Mouse (Mus musculus) T-helper 2 cell (primary cell): Measurements from ENCODE around the gene Gm9918.

Experiments
- in situ Hi-C: fragments of 300-600 bp; cut with MboI, MseI; formaldehyde crosslinking; loops from one replicate; pipeline ENCODE4 v1.15.1; 2025; ENCODE audit warnings: high pct_unique_total_duplicates

Gm9918 gene

DNA sequence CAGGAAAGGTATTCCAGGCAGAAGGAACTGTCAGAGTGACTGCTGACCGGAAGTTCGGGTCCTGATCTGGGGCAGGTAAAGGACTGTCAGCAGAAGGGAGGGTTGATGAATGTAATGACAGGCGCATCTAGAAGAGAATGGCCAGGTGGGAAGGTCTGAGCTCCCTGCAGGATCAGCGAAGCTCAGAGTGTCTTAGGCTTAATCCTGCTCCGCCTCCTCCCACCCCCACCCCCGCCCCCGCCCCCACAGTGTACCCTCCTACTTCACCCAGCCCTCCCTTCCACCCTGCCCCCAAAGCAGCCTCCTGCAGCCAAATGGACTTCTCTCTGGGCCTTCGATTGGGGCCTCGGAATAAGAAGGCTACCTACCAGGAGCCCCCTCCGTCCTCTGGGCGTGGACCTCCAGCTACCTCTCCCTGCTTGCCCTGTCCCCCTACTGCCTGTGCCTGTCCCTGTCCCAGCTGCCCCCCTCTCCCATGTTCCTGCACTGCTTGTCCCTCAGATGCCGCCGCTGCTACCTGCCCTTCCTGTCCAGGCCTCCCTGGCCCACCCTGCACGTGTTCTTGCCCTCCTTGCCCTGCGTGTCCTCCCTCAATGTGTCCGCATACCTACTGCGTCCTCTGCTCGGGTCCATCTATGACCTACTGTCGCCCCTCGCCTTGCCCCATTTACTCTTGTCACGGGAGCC is at the start of gene Gm9918:
Gm9918 (plus strand) TSS at position 290 of the 687 bp plus-strand sequence.
- in situ Hi-C loops = no loop called here

DNA sequence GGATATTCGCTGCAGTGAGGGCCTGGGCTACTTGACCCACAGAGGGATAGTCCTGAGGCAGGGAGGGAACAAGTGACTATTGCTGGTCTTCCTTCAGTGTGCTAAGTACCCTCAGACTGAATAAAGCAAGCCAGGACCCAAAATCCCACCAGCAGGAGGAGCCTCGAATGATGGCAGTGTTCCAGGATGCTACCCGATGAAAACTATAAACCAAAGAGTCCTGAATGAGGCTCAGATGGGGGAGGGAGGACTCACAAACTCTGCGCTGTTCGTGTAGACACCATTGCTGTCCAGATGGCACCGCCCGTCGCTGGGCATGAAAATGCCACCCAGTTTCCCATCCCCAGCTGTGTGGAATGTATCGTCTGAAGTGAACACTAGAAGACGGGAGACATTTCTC is 48.0 kb upstream of the Gm9918 start:
- in situ Hi-C loops = loop anchor here (5.0 to 10.0 kb wide), 2 partner anchors 45 to 118 kb away; partner anchors contain the start of gene Tns2

DNA sequence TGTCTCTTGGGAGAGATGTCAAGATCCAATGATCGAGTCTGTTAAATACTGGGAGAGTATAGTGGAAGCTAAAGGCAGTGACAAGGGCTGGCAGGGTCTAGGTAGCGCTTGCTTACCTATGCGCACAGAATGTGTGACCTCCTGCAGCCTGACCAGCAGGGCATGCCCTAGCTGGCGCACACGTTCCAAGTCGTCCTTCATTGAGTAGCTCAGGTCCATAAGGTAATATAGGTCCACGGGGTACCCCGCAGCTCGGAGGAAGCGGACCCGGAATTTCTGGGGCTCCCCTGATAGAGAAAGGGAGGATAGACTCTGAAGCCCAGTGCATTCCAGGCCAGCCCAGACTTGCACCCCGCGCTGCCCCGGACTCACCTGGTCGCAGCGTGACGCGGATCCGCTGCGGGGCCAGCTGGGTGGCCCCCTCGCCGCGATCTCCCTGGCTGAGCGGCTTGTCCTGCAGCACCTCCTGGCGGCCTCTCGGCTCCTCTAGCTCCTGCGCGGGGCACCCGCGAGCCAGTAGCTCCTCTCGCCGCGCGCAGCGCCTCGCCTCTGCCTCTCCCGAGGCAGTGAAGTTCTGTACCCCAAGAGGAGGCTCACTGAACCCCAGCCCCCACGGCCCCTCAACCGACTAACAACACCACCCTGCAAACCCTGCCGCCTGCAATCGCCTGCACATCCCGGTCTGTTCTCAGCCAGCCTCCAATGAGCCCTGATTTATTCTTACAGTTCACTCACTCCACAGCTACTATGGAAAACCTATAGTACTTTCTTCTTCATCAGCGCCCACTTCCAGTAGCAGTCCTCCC is 46.0 kb upstream of the Gm9918 start:
- in situ Hi-C loops = loop anchor here (5.0 to 10.0 kb wide), 2 partner anchors 47 to 120 kb away; partner anchors contain the start of gene Tns2

DNA sequence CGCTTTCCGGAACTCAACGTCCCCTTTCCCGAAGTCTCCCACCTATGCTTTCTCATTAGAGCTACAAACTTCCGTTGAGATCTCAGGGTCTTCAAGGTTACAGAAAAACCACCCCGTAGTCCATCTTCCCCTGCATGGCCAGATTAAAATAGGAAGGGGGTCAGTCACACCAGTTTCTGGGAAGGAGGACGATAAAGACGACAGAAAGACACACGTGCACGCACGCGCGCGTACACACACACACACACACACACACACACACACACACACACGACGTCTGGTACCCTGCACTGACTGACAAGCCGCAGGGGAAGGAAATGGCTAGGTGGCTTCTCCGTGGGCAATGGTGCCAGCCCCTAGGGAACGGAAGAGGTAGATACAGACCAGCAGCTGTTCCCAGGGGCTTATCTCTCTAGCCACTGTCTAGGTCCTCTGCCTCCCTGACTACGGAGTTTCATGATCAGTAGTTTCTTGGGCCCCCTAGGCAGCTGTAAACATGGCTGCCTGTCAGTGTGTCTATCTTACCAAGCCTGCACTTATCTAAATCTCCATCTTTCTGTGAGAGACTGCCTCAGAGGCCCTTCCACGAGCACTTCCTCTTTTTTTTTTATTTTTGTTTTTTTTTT is 45.3 kb upstream of the Gm9918 start:
- in situ Hi-C loops = loop anchor here (5.0 to 10.0 kb wide), 2 partner anchors 48 to 120 kb away; partner anchors contain the start of gene Tns2

DNA sequence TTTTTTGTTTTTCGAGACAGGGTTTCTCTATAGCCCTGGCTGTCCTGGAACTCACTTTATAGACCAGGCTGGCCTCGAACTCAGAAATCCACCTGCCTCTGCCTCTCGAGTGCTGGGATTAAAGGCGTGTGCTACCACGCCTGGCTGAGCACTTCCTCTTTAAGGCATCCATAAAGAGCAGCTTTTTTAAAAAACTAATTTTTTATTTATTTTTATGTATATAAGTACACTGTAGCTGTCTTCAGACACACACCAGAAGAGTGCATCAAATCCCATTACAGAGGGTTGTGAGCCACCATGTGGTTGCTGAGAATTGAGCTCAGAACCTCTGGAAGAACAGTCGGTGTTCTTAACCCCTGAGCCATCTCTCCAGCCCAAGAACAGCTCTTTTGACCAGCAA is 44.7 kb upstream of the Gm9918 start:
- in situ Hi-C loops = loop anchor here (10.0 kb wide), 1 partner anchor 121 kb away; the partner anchor contains the start of gene Tns2

DNA sequence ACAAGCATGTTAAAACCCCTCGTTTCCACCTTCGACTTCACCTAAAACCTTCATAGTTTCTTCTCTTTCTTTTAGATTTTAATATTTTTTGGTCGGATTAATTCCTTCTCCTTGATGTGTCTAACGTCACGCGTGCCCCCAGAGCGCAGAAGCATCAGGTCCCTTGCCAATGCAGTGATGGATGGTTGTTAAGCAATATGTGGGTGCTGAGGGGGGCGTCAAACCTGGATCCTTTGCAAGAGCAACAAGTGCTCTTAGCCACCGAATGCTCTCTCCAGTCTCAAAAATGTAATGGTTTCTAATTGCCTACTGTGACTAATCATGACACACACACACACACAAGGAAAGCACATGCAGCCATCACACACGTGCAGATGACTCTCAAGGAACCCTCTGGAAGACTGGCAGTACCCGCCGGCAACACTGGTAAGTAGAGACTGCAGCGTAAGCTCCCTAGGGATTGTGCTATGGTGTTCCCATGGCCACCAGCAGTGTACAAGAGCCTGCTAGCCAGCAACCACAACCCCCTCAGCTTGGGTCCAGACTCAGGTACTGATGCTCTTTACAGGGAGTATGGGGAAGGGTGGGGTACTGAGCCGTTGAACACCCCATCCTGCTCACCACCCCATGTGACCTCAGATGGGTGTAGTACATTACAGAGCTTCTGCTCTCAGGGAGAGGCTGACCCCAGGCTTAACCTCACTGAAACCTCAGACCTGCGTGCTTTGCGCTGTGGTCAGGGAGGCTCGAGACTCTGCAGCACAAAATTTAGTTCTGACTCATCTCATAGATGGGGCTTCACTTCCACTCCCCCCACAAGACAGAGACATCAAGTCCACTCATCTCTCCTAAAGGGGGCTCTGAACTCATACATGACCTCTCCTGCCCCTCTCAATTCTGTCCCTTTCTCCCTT is 39.7 kb upstream of the Gm9918 start:
- in situ Hi-C loops = no loop called here

DNA sequence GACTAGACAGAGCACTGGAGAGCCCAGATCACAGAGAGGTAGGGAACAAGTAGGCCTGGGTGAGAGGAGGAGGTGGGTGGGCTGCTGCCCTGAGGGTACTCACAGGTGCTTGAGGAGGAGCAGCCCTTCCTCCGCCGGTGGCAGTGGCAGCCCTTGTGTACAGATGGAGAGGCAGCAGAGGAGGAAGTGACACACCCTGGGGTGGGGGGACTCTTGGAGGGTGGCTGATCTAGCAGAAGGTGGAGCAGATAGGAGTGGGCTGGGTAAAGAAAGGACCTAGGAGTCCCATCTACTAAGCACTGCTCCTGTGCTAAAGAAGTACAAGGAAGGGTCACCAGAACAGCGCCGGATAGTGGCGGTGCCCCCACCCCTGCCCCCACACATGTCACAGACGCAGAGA is 38.6 kb upstream of the Gm9918 start, which contains the start of gene Itgb7:
Itgb7 (minus strand) TSS at position 197 of the 400 bp plus-strand sequence.
- in situ Hi-C loops = no loop called here

DNA sequence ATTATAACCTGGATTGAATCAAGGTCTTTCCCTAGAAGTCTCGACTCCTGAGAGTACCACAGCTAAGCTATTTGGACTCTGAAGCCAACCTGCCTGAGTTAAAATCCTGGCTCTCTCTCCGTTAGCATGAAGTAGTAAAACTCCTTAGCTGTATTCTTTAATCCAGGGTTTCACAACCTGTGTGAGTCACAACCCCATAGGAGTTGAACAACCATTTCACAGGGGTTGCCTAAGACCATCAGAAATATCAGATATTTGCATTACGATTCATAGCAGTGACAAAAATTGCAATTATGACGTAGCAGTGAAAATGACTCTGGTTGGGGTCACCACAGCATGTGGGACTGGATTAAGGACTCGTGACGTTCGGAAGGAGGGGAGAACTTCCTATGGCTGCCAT is 37.6 kb upstream of the Gm9918 start:
- in situ Hi-C loops = no loop called here

DNA sequence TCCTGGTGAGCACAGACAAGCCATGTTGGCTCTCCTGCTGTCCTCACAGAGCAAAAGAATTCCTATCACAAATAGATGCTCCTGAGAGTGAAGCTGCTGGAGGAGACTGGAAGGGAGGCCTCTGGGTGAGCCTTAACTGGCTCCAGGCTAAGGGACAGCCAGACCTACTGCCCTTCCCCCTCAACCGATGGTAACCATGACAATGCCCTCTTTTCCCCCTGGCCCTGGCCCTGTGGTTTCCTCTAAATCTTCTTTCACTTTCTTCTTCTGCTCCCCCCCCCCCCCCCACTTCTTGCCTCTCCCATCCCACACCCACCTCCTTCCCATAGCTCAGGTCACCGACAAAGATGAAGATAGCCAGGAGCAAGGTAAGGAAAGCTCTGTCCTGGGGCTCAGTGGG is 36.5 kb upstream of the Gm9918 start:
- in situ Hi-C loops = no loop called here

DNA sequence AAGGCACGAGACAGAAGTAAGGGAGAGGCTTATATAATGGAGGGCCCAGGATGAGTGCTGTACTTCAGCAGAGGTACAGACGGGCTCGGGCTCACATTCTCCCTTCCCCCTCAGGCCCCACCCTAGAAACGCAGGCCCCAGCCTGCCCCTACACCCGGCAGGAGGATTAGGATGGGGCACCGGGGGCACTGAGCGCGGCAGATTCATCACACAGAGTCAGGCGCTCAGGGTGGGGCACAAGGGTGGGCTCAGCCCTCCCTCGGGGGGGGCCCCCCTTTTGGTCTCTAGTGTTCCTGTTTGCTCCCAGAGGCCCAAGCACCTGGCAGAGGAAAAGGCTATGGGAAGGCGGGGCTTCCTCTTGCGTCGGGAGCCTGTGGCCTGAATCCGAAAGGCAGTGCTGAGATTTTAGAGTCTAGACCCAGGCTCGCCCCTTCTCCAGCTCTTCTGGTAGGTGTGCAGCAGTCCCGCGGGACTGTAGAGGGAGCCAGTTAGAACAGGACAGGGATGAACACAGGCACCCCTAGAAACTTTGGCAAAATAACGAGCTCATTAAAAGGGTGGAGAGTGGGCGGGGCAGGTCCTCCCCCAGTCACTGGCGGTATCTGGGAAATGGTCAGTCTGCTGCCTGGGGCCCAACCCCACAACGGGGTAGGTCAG is 34.9 kb upstream of the Gm9918 start:
- in situ Hi-C loops = no loop called here

DNA sequence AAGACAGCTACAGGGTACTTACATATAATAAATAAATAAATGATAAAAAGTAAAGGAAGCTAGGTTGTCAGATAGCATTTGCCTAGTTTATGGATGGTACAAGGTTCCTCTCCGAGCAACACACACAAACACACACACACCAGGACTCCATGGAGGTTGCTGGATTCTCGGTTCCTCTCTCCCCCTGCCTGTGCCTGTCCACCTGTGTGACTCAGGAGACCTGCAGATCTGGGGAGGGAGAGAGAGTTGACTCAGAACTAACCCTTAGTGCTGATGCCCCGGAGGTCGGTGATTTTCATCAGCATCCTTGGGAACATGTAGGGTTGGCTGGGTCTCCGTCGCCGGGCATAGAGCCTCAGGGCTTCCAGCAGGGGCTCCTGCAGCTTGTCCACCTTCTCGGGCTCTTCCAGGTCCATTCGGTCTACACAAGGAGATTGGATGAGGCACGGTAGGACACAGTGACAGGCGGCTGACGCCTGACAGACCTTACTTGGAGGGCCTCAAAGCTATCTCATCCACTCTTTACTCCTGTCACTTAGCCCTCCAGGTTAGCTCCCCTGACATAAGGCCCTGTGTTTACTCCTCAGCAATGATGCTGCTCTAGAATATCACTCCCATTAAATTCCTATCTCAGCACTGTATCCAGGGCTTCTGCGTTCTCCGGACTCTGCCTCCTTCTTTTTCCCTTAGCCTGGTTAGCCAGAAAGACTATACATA is 31.7 kb upstream of the Gm9918 start:
- in situ Hi-C loops = no loop called here

DNA sequence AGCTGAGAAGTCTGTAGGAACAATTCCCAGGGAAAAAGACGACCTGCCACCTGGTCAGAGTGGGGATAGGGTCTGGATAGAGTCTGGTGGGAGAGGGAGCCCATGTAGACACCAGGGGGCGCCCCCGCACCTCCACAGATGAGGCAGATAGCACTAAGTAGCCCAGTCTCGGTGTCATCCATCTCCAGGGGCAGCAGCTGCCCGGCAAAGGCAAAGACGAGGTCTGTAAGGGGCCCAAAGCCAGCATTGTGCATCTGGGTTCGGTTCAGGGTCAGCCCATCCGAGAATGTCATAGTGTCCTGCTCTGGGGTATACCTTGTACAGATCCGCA is 31.1 kb upstream of the Gm9918 start:
- in situ Hi-C loops = no loop called here

DNA sequence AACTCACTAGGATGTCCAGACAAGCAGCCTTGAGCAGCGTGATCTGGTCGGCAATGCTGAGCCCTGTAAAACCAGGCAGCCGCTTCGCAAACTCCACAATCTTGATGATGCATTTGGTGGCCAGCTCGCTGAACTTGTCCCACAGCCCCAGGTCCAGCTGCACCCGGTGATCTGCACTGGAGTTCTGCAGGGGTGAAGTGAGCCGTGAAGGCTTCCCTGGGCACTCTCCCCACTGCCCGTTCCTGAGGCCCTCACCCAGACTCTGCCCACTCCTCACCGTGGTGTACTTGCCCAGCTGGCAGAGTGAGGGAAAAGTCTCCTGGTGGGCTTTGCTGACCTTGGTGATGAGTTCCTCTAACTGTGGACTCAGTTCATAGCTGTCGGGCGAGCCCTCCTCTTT is 30.5 kb upstream of the Gm9918 start:
- in situ Hi-C loops = no loop called here

DNA sequence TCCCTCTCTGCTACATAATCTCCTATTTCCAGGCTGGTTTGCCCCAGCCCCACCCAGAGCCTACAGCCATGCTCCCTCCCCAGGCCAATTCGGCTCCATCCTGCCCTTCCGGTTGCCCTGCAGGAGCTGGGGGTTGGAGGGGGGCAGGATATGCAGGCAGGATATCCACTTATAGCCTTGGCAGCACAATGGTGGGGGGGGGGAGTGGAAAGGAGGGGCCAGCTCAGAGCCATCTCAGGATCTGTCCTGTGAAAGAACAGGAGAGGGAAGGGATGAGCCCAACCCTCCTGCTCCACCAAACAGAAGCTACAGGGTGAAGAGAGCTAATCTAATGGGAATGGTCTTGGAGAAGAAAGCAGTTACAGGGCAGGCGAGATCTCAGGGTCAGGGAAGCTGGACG is 29.8 kb upstream of the Gm9918 start:
- in situ Hi-C loops = no loop called here

DNA sequence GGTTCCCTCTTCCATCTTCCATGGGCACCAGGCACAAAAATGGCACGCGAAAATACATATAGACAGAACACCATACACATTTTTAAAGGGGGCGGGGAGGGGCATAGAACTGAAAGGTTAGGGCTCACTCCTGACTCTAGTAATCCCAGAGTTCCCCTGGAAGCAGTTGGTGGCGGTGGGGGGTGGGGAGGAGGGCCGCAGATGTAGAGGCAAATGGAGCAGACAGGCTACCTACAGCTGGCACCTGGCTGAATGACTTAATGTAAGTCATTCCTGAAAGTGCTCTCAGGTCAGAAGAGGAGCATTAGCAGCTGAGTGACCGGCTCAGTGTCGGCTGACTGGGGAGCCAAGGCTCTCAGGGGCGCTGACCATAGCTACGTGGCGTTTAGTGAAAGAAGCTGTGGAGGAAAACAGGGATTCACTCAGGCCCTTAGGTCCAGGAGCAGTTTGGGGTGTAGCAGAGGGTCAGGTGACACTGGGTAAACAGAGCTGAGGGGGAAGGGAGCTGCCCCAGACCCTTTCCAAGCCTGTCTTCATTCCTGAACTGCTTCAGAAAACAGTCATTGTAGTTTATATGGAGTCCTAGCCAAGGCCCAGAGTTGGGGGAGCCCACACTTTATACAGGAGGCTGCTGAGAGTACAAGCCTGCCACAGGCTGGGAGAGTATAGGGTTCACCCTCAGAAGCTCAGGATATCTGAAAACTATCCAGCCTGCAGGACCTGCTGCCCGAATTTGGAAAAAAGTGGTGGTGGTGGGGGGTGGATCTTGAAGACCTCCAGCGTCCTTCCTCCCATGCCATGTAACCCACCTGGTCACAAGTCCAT is 27.7 kb upstream of the Gm9918 start:
- in situ Hi-C loops = no loop called here

DNA sequence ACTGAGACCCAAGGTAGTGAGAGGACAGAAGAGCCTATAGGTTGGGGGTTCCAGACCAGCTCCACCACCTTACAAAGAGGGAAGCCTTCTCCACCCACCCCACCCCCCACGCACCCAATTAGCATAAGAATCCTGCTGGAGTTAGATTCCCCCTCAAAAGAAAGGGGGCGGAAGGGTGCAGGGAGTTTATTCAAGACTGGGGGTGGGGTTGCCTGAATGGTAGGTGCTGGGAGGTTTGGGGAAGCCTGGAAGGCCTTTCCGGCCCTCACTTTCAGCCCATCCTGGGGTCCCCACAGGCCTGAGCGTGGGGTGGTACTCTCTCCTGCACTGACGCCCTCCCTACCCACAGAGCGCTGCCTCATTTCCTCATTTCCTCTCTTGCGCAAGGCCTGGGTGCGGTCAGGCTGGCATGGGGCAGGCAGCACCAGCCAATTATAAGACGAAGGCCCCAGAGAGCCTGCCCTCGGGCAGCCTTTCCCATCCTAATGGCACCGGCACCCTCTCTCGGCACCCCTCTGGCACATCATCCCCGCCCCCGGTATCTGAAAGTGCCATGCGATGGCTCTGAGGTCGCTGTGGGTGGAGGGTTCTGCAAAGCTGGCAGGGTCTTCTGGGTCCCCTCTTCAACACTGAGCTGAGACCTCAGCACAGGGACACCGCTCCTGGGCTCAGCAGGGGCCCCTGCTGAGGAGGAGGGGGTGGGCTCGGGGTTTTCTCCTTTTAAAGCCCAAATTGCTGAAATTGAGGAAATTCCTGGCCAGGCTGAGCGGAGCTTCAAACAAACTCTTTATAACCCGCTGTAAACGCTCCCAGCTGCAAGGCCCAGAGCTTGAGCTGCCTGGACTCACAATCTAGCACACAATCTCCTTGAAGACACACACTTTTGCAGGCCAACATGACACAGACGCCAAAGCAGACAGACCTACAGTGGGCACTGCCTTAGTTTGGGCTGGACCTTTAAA is 26.9 kb upstream of the Gm9918 start:
- in situ Hi-C loops = no loop called here

DNA sequence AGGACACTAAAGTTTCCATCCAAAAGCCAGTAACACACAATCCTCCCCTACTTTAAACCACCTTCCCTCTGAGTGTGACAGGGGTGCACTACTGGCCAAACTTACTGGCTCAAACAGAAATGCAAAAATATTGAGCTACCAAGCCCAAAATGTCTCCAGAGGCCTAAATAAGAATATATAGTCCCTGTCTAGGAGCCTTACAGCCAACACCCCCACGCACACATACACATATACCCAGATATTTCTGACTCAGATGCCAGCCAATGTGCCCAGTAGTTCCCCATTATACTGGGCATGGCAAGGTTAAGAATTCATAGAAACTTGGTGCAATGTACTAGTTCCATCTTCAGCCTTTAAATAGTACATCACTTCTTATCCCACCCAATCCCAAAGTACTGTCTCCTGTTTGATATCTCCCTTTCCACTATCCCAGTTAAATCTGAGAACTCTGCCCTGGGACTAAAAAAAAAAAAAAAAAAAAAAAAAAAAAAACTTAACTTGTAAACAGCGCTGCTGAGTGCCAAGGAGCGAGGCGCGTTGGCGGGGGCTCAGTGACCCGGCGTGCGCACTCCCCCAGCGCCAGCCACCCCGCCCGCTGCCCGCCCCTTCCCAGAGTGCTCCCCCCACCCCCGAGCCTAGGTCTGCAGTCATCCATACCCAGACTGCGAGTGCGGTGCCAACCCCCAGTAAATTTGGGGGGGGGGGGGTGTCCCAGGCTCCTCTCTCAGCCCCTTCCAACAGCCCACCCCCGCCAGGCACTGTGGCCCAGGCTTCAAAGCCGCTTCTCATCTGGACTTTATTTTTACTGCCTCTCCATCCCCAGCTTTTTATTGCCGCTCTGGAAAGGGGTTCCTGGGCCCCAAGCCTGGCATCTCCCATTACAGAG is 25.8 kb upstream of the Gm9918 start:
- in situ Hi-C loops = no loop called here
